19 mouse cellular contexts compared by ENCODE assay signal in the genomic region with DNA sequence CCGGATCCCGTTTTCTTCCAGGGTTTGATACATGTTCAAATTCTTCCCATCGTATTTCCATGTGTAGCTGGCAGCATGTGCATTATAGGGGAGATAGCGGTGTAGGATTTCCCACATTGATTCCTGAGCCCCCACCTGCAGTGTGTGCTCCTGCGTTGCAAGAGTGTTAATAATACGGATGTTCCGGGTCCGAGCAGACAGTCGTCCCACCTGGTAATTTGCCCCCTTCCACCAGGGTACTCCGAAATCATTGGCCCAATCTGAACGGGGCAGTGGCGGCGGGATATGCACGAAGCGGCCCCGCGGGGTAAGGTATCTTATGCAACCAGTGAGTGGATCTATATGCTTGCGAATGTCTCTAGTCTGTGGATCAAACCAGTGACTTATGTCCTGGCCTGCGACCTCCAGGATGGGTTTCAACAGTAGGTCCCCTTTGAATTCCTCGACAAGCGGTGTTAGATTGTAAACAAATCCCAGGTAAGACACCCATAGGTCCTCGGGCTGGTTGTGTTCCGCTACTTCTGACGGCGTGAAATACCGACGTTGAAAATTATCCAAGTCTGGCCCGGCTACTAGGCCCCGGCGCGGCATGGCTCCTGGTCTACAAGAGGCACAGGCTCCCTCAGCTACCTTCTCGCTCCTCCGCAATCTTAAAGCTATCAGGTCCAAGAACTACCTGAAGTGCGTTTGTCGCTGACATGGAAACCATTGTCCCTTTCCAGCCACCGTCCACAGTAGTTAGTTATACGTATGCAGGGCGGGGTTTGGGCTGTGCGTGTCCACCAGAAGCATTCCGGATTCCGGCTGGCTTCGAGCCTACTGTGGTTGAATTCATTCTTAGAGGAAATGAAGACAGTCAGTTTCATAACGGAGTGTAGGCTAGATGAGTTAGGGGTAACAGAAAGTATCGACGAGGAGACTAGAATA. TPM values are rescaled to one million over a fixed set of nuclear protein-coding genes. Genes with fewer than 3 reads are reported as not detected.
A peak's percentile ranks its signal among the peaks of the same experiment; 100 is the strongest.
DNase-seq lines count a peak whose midpoint lies in the region; ATAC-seq and TF ChIP-seq lines count a peak whose summit lies in the region.
"Not testable (repeated sequence)": the region's sequence is repeated elsewhere in the genome, so short reads cannot be mapped to it uniquely, and the experiment has no call there.
"Had no signal": no experiment of that assay in that cellular context is flagged by ENCODE, and none has a peak within 500 bp of the region (broad histone marks: within the 10 kb centered on the region; RNA-seq: fewer than 3 reads in every experiment).

Gene Gm6685 (minus strand): TSS at position 644 of the 927 bp plus-strand sequence.

- not testable (repeated sequence) for TF ChIP-seq RAD21 in MEL (IDR thresholded peaks at IDR 0.05; ENCODE audit: low read depth, low read length)

- WGBS in cerebellum, adult 2 months, result 94% methylated on average over 45 of the region's 45 CpGs

- H3K4me1 ChIP-seq in MEL (ENCODE audit: control insufficient read depth in 1 of 2, insufficient read depth in 2 of 2, low read length in 2 of 2); cerebellum, adult 2 months (ENCODE audit: control insufficient read depth, insufficient read depth, low read length): not testable (repeated sequence)

- H3ac ChIP-seq in C2C12 (ENCODE audit: control insufficient read depth, insufficient read length, low read depth), result not testable (repeated sequence)

- TF ChIP-seq POLR2A in MEL (IDR thresholded peaks at IDR 0.05; ENCODE audit: control insufficient read depth in 1 of 2, insufficient read depth in 1 of 2, low read depth in 1 of 2, low read length in 2 of 2, poor library complexity in 1 of 2); cerebellum, adult 2 months (IDR thresholded peaks at IDR 0.05; ENCODE audit: borderline replicate concordance, insufficient read depth, low read length): not testable (repeated sequence)

- not testable (repeated sequence) for H3K79me2 ChIP-seq in C2C12 (ENCODE audit: control insufficient read depth, insufficient read depth); MEL (ENCODE audit: control insufficient read depth, insufficient read depth, low read length, poor library complexity)

- H3K4me3 ChIP-seq in C2C12 (ENCODE audit: insufficient read depth, poor library complexity, severe bottlenecking) (peak within 1 kb of the TSS; percentile 28), MEL (ENCODE audit: control insufficient read depth in 1 of 2, insufficient read depth in 1 of 2, low read depth in 2 of 2, low read length in 2 of 2) (peak within 1 kb of the TSS; percentile 48 to 56)
- H3K4me3 ChIP-seq in cerebellum, adult 2 months (replicated peaks; ENCODE audit: insufficient read depth, low read depth, low read length), result not testable (repeated sequence)

- H3K79me3 ChIP-seq in C2C12 (ENCODE audit: low read depth), result not testable (repeated sequence)

- H3K27ac ChIP-seq in MEL (ENCODE audit: control insufficient read depth, low read depth, low read length); cerebellum, adult 2 months (ENCODE audit: insufficient read depth, low read length): not testable (repeated sequence)

- not testable (repeated sequence) for TF ChIP-seq CTCF in C2C12 (IDR thresholded peaks at IDR 0.05; ENCODE audit: control insufficient read depth, insufficient read depth, insufficient read length); MEL (IDR thresholded peaks at IDR 0.05 in 2 of 3, conservative IDR thresholded peaks at IDR 0.05 in 1 of 3; ENCODE audit: control insufficient read depth in 1 of 3, insufficient read depth in 1 of 3, low read depth in 2 of 3, low read length in 3 of 3, poor library complexity in 1 of 3, severe bottlenecking in 1 of 3); cerebellum, adult 2 months (IDR thresholded peaks at IDR 0.05; ENCODE audit: borderline replicate concordance, insufficient read depth, low read depth, low read length)

- H3K27me3 ChIP-seq in C2C12 (ENCODE audit: control insufficient read depth, insufficient read depth, insufficient read length); MEL (ENCODE audit: control insufficient read depth in 1 of 2, insufficient read depth in 2 of 2, low read length in 2 of 2); cerebellum, adult 2 months (ENCODE audit: control insufficient read depth, insufficient read depth, low read length): not testable (repeated sequence)

- ATAC-seq in erythroblast, adult 5-6 weeks (replicated peaks; ENCODE audit: low FRiP score, poor library complexity, severe bottlenecking), result peak; percentile 89
- peak; percentile 30; the same call in 1 of the 2 replicates for ATAC-seq in megakaryocyte progenitor cell, adult 5-6 weeks (replicated peaks; ENCODE audit: poor library complexity)
- peak; percentile 25; the same call in 1 of the 2 replicates for ATAC-seq in neutrophil, adult 5-6 weeks (ENCODE audit: extremely low read depth, insufficient number of reproducible peaks, low FRiP score, poor library complexity, severe bottlenecking)

- not testable (repeated sequence) for TF ChIP-seq EP300 in MEL (IDR thresholded peaks at IDR 0.05; ENCODE audit: low read depth in 1 of 2, low read length in 2 of 2)

- not testable (repeated sequence) for H3K9me3 ChIP-seq in MEL (replicated peaks; ENCODE audit: insufficient read depth, low read length)

- peak within 1 kb of the TSS; percentile 42 for H3K9ac ChIP-seq in MEL (ENCODE audit: control insufficient read depth, low read depth, low read length, poor library complexity, severe bottlenecking)

- peak; percentile 40 for DNase-seq in MEL (ENCODE audit: low read depth, low spot score)
- DNase-seq in cerebellum, adult 2 months, result peak; percentile 6 to 11
- peak; percentile 2 for DNase-seq in kidney, adult 18-20 months
- DNase-seq in yolk sac, embryonic 10.5 days (ENCODE audit: low spot score), result peak; percentile 9

- H3K36me3 ChIP-seq in C2C12 (ENCODE audit: control insufficient read depth, insufficient read depth); MEL (ENCODE audit: control insufficient read depth in 1 of 2, insufficient read depth in 2 of 2, low read length in 2 of 2): not testable (repeated sequence)

RNA-seq across cellular contexts. Expression of gene Gm6685, which starts in this region (rescaled TPM):
- polyA plus RNA-seq in C2C12 (2012; fragmentation: generic; extraction: Trizol), result 5.1 TPM
- total RNA-seq in MEL (2012; rRNA removed), result 7.2 and 9.9 TPM in 2 replicates
- 1 to 10 TPM in 1 of 2 experiments, not detected in 1; 7.9 TPM for polyA plus RNA-seq in MEL (2012; ENCODE audit: insufficient read depth in 1 of 2, insufficient read length in 2 of 2, low read depth in 1 of 2, low replicate concordance in 2 of 2, missing spikeins in 1 of 2)
- 0.43 TPM in 1 of 2 replicates, not detected in the other for polyA plus RNA-seq in cerebellum, adult 2 months (2012; rRNA removed)
- total RNA-seq in erythroblast, adult 5-6 weeks (2015; ENCODE audit: low replicate concordance), result not detected in 2 replicates
- not detected in 2 replicates for total RNA-seq in erythroblast, adult 5-6 weeks (2017; ENCODE audit: low replicate concordance)
- total RNA-seq in megakaryocyte progenitor cell, adult 5-6 weeks (2015), result not detected in 2 replicates
- total RNA-seq in megakaryocyte progenitor cell, adult 5-6 weeks (2017), result 0.54 and 0.74 TPM in 2 replicates
- 1.4 and 3.3 TPM in 2 replicates for total RNA-seq in neutrophil, adult 5-6 weeks (2017)
- total RNA-seq: liver, adult 2 months had no signal
- polyA plus RNA-seq: CD4-positive, CD25-positive, alpha-beta regulatory T cell, adult 4 months; forebrain, embryonic 14.5 days; heart, embryonic 12.5 days; heart, postnatal 0 days; hindbrain, embryonic 13.5 days; intestine, embryonic 16.5 days; liver, embryonic 15.5 days; lung, embryonic 14.5 days; midbrain, embryonic 12.5 days; midbrain, postnatal 0 days had no signal

Comparison
In these comparisons a context has a peak if more than half of its experiments do, and no peak if none do; other contexts are left out.
1. Peak in DNase-seq in cerebellum, adult 2 months; RNA of the gene not detected or under 1 TPM.
2. Peak in ATAC-seq in erythroblast, adult 5-6 weeks; RNA of the gene not detected or under 1 TPM.
3. Peak in ATAC-seq in megakaryocyte progenitor cell, adult 5-6 weeks; RNA of the gene not detected or under 1 TPM.
4. ATAC-seq: peak in every context shown above with its lines; median percentile 89 in erythroblast, adult 5-6 weeks; 30 in megakaryocyte progenitor cell, adult 5-6 weeks; 25 in neutrophil, adult 5-6 weeks.